Comparison of ENCODE assay signal across 12 mouse cellular contexts in genomic region chr8:104925972-104926596, GRCm38 (mm10). TPM values are rescaled to one million over a fixed set of nuclear protein-coding genes. Genes with fewer than 3 reads are reported as not detected.
DNase-seq lines count a peak whose midpoint lies in the region; ATAC-seq lines count a peak whose summit lies in the region.
"Had no signal": no experiment of that assay in that cellular context is flagged by ENCODE, and none has a peak within 500 bp of the region (broad histone marks: within the 10 kb centered on the region; RNA-seq: fewer than 3 reads in every experiment).

Ces2e (plus strand) TSS chr8:104926260.

- no peak for ATAC-seq in megakaryocyte progenitor cell, adult 5-6 weeks (replicated peaks; ENCODE audit: poor library complexity)
- ATAC-seq: activated CD4-positive, CD25-positive, alpha-beta regulatory T cell, adult 4 months had no signal

- peak; percentile 1 to 28 for DNase-seq in adrenal gland, postnatal 36 days
- no peak for DNase-seq in adrenal gland, postnatal 25 days
- peak; percentile 11 for DNase-seq in lung, postnatal 10 days
- no peak for DNase-seq in lung, postnatal 14 days
- peak; percentile 48 for DNase-seq in kidney, postnatal 14 days
- no peak for DNase-seq in c-Kit-positive CD71-positive TER-119-positive erythroid progenitor cells, embryonic 14.5 days (ENCODE audit: low spot score)
- DNase-seq: cerebellum, adult 9-10 months; right cerebral cortex, postnatal 25 days had no signal

RNA-seq across cellular contexts. Expression of gene Ces2e, which starts in this region (rescaled TPM):
- 1 to 10 TPM; 2.9 to 5.5 TPM for total RNA-seq in adrenal gland, postnatal 36 days (2021)
- 2.7 and 3.0 TPM in 2 replicates for total RNA-seq in adrenal gland, postnatal 25 days (2021)
- not detected in 2 replicates for total RNA-seq in megakaryocyte progenitor cell, adult 5-6 weeks (2015)
- total RNA-seq in megakaryocyte progenitor cell, adult 5-6 weeks (2017): not detected in 2 replicates
- total RNA-seq: left cerebral cortex, adult 18-20 months; monocyte, adult 5-6 weeks had no signal

Comparison
In these comparisons a context has a peak if more than half of its experiments do, and no peak if none do; other contexts are left out.
1. DNase-seq: peak in adrenal gland, postnatal 36 days (2 of 2), lung, postnatal 10 days (single experiment) and kidney, postnatal 14 days (single experiment); none in adrenal gland, postnatal 25 days (single experiment), lung, postnatal 14 days (single experiment) and c-Kit-positive CD71-positive TER-119-positive erythroid progenitor cells, embryonic 14.5 days (single experiment).